Mouse (Mus musculus) kidney, postnatal 0 days (tissue): ENCODE measurements at regions not wholly inside any gene's neighbourhood (a gene's known extent, or its start where the extent isn't known, plus 50 kb on each side); places are given as distances from the start of the nearest gene placed in this dataset.

Experiments
- ATAC-seq: fragments of 200-750 bp; cut with Nextera tagmentation; replicated peaks from 2 replicates; pipeline ENCODE4 v1.8.0; 2017; ENCODE audit warnings: low read depth, moderate number of reproducible peaks, moderate TSS enrichment, moderate library complexity; ENCODE audit not compliant: low FRiP score
- DNase-seq: peaks from one replicate; pipeline ENCODE4 v3.0.0-alpha.2; 2016; ENCODE audit warnings: low spot score
- H3K27ac ChIP-seq: fragments of 300-500 bp; sonication (generic); 2 replicates; pipeline ENCODE4 v1.5.1; 2014; ENCODE audit warnings: mild to moderate bottlenecking
- H3K27me3 ChIP-seq: fragments of 300-500 bp; sonication (generic); 2 replicates; pipeline ENCODE4 v1.6.1; 2014; ENCODE audit warnings: low read length, mixed read lengths; ENCODE audit not compliant: insufficient read depth
- H3K36me3 ChIP-seq: fragments of 300-500 bp; sonication (generic); 2 replicates; pipeline ENCODE4 v1.6.1; 2014; ENCODE audit warnings: low read length, mixed read lengths; ENCODE audit not compliant: insufficient read depth
- H3K4me1 ChIP-seq: fragments of 300-500 bp; sonication (generic); replicated peaks from 2 replicates; pipeline ENCODE4 v1.6.1; 2014; ENCODE audit warnings: antibody characterized with exemption, low read length, mixed read lengths; ENCODE audit not compliant: insufficient read depth
- H3K4me2 ChIP-seq: fragments of 300-500 bp; sonication (generic); 2 replicates; pipeline ENCODE4 v1.6.1; 2014; ENCODE audit warnings: mild to moderate bottlenecking, low read length, moderate library complexity, mixed read lengths
- H3K4me3 ChIP-seq: fragments of 300-500 bp; sonication (generic); replicated peaks from 2 replicates; pipeline ENCODE4 v1.5.1; 2014; ENCODE audit warnings: low read depth, low read length
- H3K9ac ChIP-seq: fragments of 300-500 bp; sonication (generic); 2 replicates; pipeline ENCODE4 v1.6.1; 2014; ENCODE audit warnings: low read depth, low read length
- H3K9me3 ChIP-seq: fragments of 300-500 bp; sonication (generic); replicated peaks from 2 replicates; pipeline ENCODE4 v1.6.1; 2016; ENCODE audit warnings: low read length, inconsistent platforms, mixed read lengths
- CTCF ChIP-seq: IDR thresholded peaks from 2 replicates; pipeline ENCODE4 v1.5.1; 2016; ENCODE audit warnings: antibody characterized with exemption, low read depth, mild to moderate bottlenecking, moderate library complexity
- WGBS: fragments of 180-500 bp; shearing (Covaris S2); extraction: QIAGEN DNeasy Blood & Tissue Kit; methylation state at CpG from one replicate; pipeline ENCODE4 v1.1.7; 2014; 5-methylcytosine and 5-hydroxymethylcytosine counted together

DNA sequence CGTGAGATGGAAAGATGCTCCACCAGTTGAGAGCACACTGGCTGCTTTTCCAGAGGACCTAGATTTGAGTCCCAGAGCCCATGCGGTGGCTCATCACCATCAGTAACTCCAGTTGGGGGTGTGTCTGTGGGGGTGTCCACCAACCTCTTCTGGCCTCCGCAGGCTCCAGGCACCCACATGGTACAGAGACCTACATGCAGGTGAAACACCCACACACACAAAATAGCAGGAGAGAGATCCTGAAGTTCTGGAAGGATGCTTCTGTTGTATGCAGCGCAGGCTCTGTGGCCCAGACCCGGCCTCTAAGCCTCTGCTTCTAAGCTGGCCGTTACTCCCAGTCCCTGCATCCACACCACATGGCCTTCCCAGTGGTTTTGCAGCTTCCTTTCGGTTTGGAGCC lies 86.5 kb downstream of the Zfp281 start:
- Histone ChIP-seq H3K9me3 (no peaks in the 10 kb centered on the region), H3K4me2 (no peak overlapping the region), H3K27ac (no peak overlapping the region), H3K4me3 (no peak overlapping the region), H3K27me3 (no peaks in the 10 kb centered on the region), H3K9ac (no peak overlapping the region), H3K36me3 (no peaks in the 10 kb centered on the region), H3K4me1 (no peaks in the 10 kb centered on the region)
- 79% methylated on average over 7 of the region's 7 CpGs for WGBS
- no peak for TF ChIP-seq CTCF
- ATAC-seq (no peak), DNase-seq (no peak)

DNA sequence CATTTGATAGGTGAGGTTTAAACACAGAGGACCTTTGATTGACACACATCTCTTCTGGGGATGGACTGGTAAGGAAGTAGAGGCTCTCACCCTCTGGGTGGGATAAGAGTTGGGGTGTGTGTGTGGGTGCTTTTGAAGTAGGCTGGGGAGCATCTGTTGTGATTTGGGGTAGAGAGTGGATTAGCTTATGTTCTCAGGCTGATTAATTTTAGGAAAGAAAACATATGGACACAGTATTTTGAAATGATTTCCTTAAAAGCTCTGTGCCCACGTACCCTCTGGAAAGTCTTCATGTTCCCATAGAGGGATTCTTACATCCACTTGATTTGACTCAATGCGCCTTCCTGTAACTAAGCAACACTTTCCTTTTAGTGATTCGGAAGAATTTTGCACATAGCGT lies 89.4 kb downstream of the Zfp281 start:
- Histone ChIP-seq H3K9me3 (no peaks in the 10 kb centered on the region), H3K27ac (no peak overlapping the region), H3K27me3 (no peaks in the 10 kb centered on the region), H3K36me3 (no peaks in the 10 kb centered on the region), H3K4me2 (no peak overlapping the region), H3K4me3 (no peak overlapping the region), H3K4me1 (no peaks in the 10 kb centered on the region), H3K9ac (no peak overlapping the region)
- no peak for TF ChIP-seq CTCF
- DNase-seq (no peak), ATAC-seq (no peak)
- WGBS, result 78% methylated on average over 4 of the region's 4 CpGs

DNA sequence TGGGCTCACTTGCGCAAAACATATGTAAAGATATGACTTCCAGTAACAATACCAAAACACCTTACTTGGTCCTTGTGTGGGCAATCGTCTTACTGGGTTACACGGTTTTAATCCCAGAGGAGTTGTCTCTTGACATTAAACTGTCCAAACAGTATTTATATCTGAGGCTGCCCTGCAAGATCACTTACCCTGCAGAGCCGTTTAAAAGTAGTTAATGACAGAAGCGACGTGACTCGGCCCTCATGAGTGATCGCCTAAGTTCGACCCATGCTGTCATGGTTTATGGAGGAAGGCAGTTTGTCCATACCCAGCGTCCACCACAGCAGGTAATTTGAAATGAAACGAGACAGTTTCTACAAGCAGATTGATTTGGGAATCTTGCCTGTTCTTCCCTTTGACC lies 90.3 kb downstream of the Zfp281 start:
- DNase-seq (peak; percentile 73), ATAC-seq (0 out of 2 replicates have a peak, but pooled peaks have one; percentile 33)
- TF ChIP-seq CTCF, result no peak
- no peaks in the 10 kb centered on the region for H3K9me3 ChIP-seq
- no peak overlapping the region for H3K4me2 ChIP-seq
- no peaks in the 10 kb centered on the region for H3K4me1 ChIP-seq
- 20% methylated on average over 11 of the region's 11 CpGs for WGBS
- no peak overlapping the region for H3K4me3 ChIP-seq
- H3K27me3 ChIP-seq, result no peaks in the 10 kb centered on the region
- H3K27ac ChIP-seq, result no peak overlapping the region
- H3K36me3 ChIP-seq, result no peaks in the 10 kb centered on the region
- H3K9ac ChIP-seq, result no peak overlapping the region

DNA sequence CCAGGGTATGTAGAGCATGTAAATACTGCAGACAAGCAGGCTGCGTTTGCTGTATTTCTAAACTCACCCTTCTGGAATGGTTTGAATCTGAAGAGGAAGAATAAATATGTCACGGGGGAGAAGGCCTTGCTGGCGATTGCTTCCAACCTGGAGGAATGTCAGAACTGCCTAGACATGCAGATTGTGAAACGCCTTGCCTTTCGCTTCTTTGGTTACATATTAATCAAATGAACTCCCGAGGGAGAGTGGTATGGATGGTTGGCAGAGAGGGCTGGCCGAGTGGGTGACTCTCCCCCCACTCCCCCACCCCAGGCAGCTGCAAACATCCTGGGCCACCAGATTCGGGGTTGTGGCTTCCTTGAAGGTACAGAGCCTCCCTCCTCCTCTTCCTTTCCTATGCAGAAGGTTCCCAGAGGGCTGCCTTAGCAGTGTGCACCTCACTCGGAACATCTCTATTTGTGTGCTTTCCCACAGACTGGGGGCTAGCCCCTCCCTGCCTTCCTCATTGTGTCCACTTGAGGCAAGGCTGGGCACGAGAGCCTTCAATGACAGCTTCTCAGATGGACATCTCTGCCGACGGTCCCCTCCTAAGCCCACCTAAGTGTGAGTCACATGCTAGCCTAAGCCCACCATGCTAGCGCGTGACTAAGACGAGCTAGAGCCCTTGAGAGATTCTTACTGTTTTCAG lies 93.3 kb downstream of the Zfp281 start:
- Histone ChIP-seq H3K4me3 (no peak overlapping the region), H3K4me1 (no peaks in the 10 kb centered on the region), H3K27ac (peak overlapping the region; percentile 21; the same call in 1 of the 2 replicates), H3K4me2 (0 out of 2 replicates have a peak overlapping the region, but pooled peaks have one; percentile 27), H3K36me3 (no peaks in the 10 kb centered on the region), H3K27me3 (no peaks in the 10 kb centered on the region), H3K9ac (no peak overlapping the region), H3K9me3 (no peaks in the 10 kb centered on the region)
- peak; percentile 76 for DNase-seq
- TF ChIP-seq CTCF, result no peak
- peak; percentile 84 for ATAC-seq
- 36% methylated on average over 15 of the region's 15 CpGs for WGBS

DNA sequence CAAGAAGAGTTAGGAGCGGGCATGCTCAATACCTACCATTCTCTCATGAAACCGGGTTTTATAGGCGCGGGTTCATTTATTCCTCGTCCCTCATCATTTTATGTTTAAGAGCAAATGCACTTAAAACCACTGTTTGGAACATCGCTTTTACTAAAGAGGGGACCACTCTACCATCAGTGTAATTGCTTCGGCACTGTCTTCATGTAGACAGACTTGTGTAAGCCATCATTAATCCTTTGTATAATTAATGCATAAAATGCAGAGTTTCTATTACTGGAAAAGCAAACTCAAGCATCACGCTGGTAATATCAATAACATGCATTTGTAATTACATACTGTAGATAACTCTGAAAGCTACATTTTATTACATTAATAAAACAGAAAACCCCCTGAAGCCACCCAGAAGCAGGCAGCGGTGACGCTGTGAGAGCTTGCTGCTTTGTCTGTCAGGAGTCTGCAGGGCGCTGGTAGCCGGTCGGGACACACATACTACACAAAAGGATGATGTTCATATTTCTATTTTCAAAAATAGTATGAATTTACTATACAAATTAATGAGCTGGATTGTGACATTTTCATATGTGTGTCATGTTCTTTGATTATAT lies 99.2 kb downstream of the Zfp281 start:
- 86% methylated on average over 13 of the region's 13 CpGs for WGBS
- TF ChIP-seq CTCF, result no peak

DNA sequence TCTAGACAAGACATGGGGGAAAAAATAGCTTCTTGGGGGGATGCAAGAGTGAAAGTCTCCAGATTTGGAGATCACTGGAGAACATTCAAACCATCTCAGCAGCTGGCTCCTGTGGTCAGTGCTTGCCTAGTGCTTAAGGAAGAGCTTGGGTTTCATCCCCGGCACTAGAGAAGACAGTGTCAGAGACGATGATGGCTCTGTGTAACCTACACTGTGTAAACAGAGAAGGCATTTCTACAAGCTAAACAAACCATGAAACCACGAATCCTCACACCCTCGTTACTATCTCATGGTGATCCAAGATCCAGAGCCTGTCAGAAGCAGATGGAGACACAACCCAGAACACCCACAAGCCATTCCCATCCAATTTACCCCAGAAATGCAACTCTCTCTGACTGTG lies 100.5 kb downstream of the Zfp281 start:
- H3K9ac ChIP-seq, result no peak overlapping the region
- H3K9me3 ChIP-seq, result no peaks in the 10 kb centered on the region
- no peaks in the 10 kb centered on the region for H3K27me3 ChIP-seq
- H3K4me3 ChIP-seq, result no peak overlapping the region
- no peak overlapping the region for H3K4me2 ChIP-seq
- DNase-seq, result no peak
- no peak for ATAC-seq
- H3K36me3 ChIP-seq, result no peaks in the 10 kb centered on the region
- H3K4me1 ChIP-seq, result no peaks in the 10 kb centered on the region
- H3K27ac ChIP-seq, result no peak overlapping the region
- TF ChIP-seq CTCF, result no peak
- 35% methylated on average over 4 of the region's 4 CpGs for WGBS

More for the DNA sequence above, 99.2 kb downstream of the Zfp281 start:
- DNase-seq (no peak), ATAC-seq (no peak)
- no peak overlapping the region for H3K4me2 ChIP-seq
- H3K9ac ChIP-seq, result no peak overlapping the region
- H3K4me3 ChIP-seq, result no peak overlapping the region
- H3K4me1 ChIP-seq, result no peaks in the 10 kb centered on the region
- no peaks in the 10 kb centered on the region for H3K27me3 ChIP-seq
- no peaks in the 10 kb centered on the region for H3K9me3 ChIP-seq
- no peak overlapping the region for H3K27ac ChIP-seq
- H3K36me3 ChIP-seq, result no peaks in the 10 kb centered on the region
